Mouse (Mus musculus): ENCODE measurements around the gene Lmf1. TPM values are rescaled to one million over a fixed set of nuclear protein-coding genes. Genes with fewer than 3 reads are reported as not detected.
A peak's percentile ranks its signal among the peaks of the same experiment; 100 is the strongest.

Gene Lmf1
- polyA plus RNA-seq (2015; fragmentation: Nextera tagmentation; extraction: Ambion mirVana): 36.9 and 39.8 TPM in 2 replicates

DNA sequence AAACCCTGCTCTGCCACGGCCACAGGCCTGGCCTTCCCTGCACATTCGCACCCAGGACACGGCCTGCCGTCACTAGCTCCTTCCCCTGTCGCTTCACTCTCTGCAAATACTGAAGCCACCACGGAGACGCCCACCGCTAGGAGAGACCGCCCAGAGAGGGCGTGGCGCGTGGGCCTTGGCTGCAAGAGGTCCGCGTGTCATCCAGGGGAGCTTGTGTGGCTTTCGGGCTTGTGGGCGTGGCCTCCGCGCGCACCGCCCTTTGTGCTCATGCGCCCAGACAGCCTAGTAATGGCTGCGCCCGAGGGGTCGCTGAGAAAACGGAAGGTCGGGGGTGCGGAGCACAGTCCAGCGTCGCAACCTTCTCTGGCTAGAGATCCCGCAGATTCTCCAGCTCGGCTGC, at the start of gene Lmf1:
Lmf1 (plus strand) TSS at position 166 of the 400 bp plus-strand sequence.
- Histone ChIP-seq H3K36me3 (ENCODE audit: control insufficient read depth, insufficient read depth) (no peaks in the 10 kb centered on the region), H3K4me1 (ENCODE audit: control insufficient read depth, insufficient read depth, low read length) (peaks cover 38% of the 10 kb centered on the region), H3K4me3 (ENCODE audit: low read length) (peak within 1 kb of the TSS; percentile 78), H3K4me2 (ENCODE audit: low read depth, low read length) (peak within 1 kb of the TSS; percentile 94), H3K9ac (ENCODE audit: low read length) (peak within 1 kb of the TSS; percentile 88), H3K27me3 (ENCODE audit: control insufficient read depth, insufficient read depth, low read length) (no peaks in the 10 kb centered on the region), H3K9me3 (replicated peaks; ENCODE audit: control insufficient read depth, low read length) (no peaks in the 10 kb centered on the region), H3K27ac (ENCODE audit: low read length) (peak within 1 kb of the TSS; percentile 83)
- under 1% methylated on average over 31 of the region's 31 CpGs for WGBS
- peak; percentile 93 for ATAC-seq (replicated peaks; ENCODE audit: extremely low read depth, insufficient read depth, low FRiP score)

DNA sequence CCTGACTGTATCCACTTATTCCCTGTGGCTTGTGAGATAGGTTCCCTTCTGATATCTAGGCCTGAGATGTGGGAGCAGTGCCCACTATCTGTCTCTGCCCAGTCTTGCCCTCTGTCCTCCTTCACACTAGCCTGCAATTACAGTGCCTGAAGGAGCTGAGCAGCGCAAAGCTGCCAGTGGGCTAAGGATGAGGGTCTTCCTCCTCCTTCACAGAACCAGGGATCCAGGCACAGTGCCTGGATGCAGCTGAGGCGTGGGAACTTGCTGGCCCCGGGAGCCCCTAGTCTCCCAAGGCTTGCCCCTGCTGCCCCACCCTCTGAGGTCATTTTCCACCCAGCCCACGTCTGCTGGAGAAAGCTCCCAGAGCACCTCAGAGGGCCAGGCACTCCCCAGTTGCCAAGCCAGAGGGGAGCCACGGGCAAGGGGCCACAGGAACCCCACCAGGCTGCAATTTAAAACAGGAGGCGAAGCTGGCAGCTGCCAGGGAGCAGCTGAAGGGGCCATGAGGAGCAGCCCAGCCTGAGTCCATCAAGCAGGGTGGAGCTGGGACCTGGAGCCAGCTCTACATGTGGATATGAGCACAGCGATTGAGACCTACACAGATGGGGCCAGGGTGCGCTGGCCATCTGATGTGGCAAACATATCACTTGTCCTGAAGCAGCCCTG, 48.4 kb upstream of the Lmf1 start:
- WGBS: 56% methylated on average over 8 of the region's 8 CpGs
- 0 out of 2 replicates have a peak, but pooled peaks cover 4% of the 10 kb centered on the region for H3K4me1 ChIP-seq (ENCODE audit: control insufficient read depth, insufficient read depth, low read length)

GRCm38 (mm10) chr17:25538945-25539875, 39.7 kb upstream of the Lmf1 start:
- peak; percentile 80 for ATAC-seq (replicated peaks; ENCODE audit: extremely low read depth, insufficient read depth, low FRiP score)
- Histone ChIP-seq H3K9ac (ENCODE audit: low read length) (peak overlapping the region; percentile 16), H3K27me3 (ENCODE audit: control insufficient read depth, insufficient read depth, low read length) (no peaks in the 10 kb centered on the region), H3K4me2 (ENCODE audit: low read depth, low read length) (peak overlapping the region; percentile 53), H3K4me1 (ENCODE audit: control insufficient read depth, insufficient read depth, low read length) (peaks cover 10% of the 10 kb centered on the region), H3K27ac (ENCODE audit: low read length) (peak overlapping the region; percentile 40), H3K9me3 (replicated peaks; ENCODE audit: control insufficient read depth, low read length) (no peaks in the 10 kb centered on the region), H3K4me3 (ENCODE audit: low read length) (peak overlapping the region; percentile 5; the same call in 1 of the 2 replicates), H3K36me3 (ENCODE audit: control insufficient read depth, insufficient read depth) (no peaks in the 10 kb centered on the region)
- WGBS: 19% methylated on average over 27 of the region's 27 CpGs

More for the DNA sequence above, 48.4 kb upstream of the Lmf1 start:
- Histone ChIP-seq H3K27ac (ENCODE audit: low read length) (no peak overlapping the region), H3K36me3 (ENCODE audit: control insufficient read depth, insufficient read depth) (no peaks in the 10 kb centered on the region), H3K4me2 (ENCODE audit: low read depth, low read length) (no peak overlapping the region), H3K9me3 (replicated peaks; ENCODE audit: control insufficient read depth, low read length) (no peaks in the 10 kb centered on the region), H3K9ac (ENCODE audit: low read length) (no peak overlapping the region), H3K27me3 (ENCODE audit: control insufficient read depth, insufficient read depth, low read length) (0 out of 2 replicates have a peak, but pooled peaks cover 3% of the 10 kb centered on the region), H3K4me3 (ENCODE audit: low read length) (no peak overlapping the region)
- no peak for ATAC-seq (replicated peaks; ENCODE audit: extremely low read depth, insufficient read depth, low FRiP score)

- H3K27me3 ChIP-seq (ENCODE audit: control insufficient read depth, insufficient read depth, low read length): no peaks in the 10 kb centered on the region
- H3K4me2 ChIP-seq (ENCODE audit: low read depth, low read length): no peak overlapping the region
- 51% methylated on average over 5 of the region's 5 CpGs for WGBS
- no peak for ATAC-seq (replicated peaks; ENCODE audit: extremely low read depth, insufficient read depth, low FRiP score)
- H3K9me3 ChIP-seq (replicated peaks; ENCODE audit: control insufficient read depth, low read length): no peaks in the 10 kb centered on the region
- no peak overlapping the region for H3K27ac ChIP-seq (ENCODE audit: low read length)
- no peak overlapping the region for H3K4me3 ChIP-seq (ENCODE audit: low read length)
- peaks cover 10% of the 10 kb centered on the region for H3K4me1 ChIP-seq (ENCODE audit: control insufficient read depth, insufficient read depth, low read length)
- H3K9ac ChIP-seq (ENCODE audit: low read length): no peak overlapping the region
- H3K36me3 ChIP-seq (ENCODE audit: control insufficient read depth, insufficient read depth): no peaks in the 10 kb centered on the region
Measured at GRCm38 (mm10) chr17:25540731-25541130, 38.2 kb upstream of the Lmf1 start.

DNA sequence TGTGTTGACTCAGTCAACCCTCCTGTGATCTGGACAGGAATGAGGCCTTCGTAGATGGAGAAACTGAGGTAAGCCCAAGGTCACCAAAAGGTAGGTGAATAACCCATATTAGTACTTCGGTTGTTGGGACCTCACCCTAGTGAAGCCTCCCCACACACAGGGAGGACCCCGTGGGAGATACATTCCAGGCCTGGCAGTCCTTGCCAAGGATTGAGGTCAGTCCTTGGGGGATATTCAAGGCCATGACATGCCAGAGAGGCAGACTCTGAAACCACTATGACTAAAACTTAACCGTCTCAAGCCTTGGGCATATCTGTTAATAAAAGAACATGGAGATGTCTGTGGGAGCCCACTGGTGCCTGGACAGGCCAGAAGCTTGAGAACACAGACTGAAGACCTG, 37.1 kb upstream of the Lmf1 start:
- no peaks in the 10 kb centered on the region for H3K27me3 ChIP-seq (ENCODE audit: control insufficient read depth, insufficient read depth, low read length)
- ATAC-seq (replicated peaks; ENCODE audit: extremely low read depth, insufficient read depth, low FRiP score): no peak

GRCm38 (mm10) chr17:25547026-25547425, 31.9 kb upstream of the Lmf1 start:
- H3K27ac ChIP-seq (ENCODE audit: low read length): no peak overlapping the region
- ATAC-seq (replicated peaks; ENCODE audit: extremely low read depth, insufficient read depth, low FRiP score): no peak
- no peaks in the 10 kb centered on the region for H3K9me3 ChIP-seq (replicated peaks; ENCODE audit: control insufficient read depth, low read length)
- no peak overlapping the region for H3K4me2 ChIP-seq (ENCODE audit: low read depth, low read length)
- no peaks in the 10 kb centered on the region for H3K4me1 ChIP-seq (ENCODE audit: control insufficient read depth, insufficient read depth, low read length)
- WGBS: 40% methylated on average over 3 of the region's 3 CpGs
- H3K27me3 ChIP-seq (ENCODE audit: control insufficient read depth, insufficient read depth, low read length): no peaks in the 10 kb centered on the region
- no peak overlapping the region for H3K4me3 ChIP-seq (ENCODE audit: low read length)
- H3K9ac ChIP-seq (ENCODE audit: low read length): no peak overlapping the region
- H3K36me3 ChIP-seq (ENCODE audit: control insufficient read depth, insufficient read depth): no peaks in the 10 kb centered on the region

More for the DNA sequence above, 37.1 kb upstream of the Lmf1 start:
- H3K4me3 ChIP-seq (ENCODE audit: low read length): no peak overlapping the region
- no peak overlapping the region for H3K27ac ChIP-seq (ENCODE audit: low read length)
- peaks cover 10% of the 10 kb centered on the region for H3K4me1 ChIP-seq (ENCODE audit: control insufficient read depth, insufficient read depth, low read length)
- no peaks in the 10 kb centered on the region for H3K9me3 ChIP-seq (replicated peaks; ENCODE audit: control insufficient read depth, low read length)
- no peak overlapping the region for H3K9ac ChIP-seq (ENCODE audit: low read length)
- H3K4me2 ChIP-seq (ENCODE audit: low read depth, low read length): no peak overlapping the region
- WGBS: 72% methylated on average over 4 of the region's 4 CpGs
- no peaks in the 10 kb centered on the region for H3K36me3 ChIP-seq (ENCODE audit: control insufficient read depth, insufficient read depth)

GRCm38 (mm10) chr17:25550020-25550419, 28.9 kb upstream of the Lmf1 start:
- ATAC-seq (replicated peaks; ENCODE audit: extremely low read depth, insufficient read depth, low FRiP score): no peak
- no peaks in the 10 kb centered on the region for H3K4me1 ChIP-seq (ENCODE audit: control insufficient read depth, insufficient read depth, low read length)
- H3K4me3 ChIP-seq (ENCODE audit: low read length): no peak overlapping the region
- no peaks in the 10 kb centered on the region for H3K36me3 ChIP-seq (ENCODE audit: control insufficient read depth, insufficient read depth)
- no peak overlapping the region for H3K4me2 ChIP-seq (ENCODE audit: low read depth, low read length)
- H3K9me3 ChIP-seq (replicated peaks; ENCODE audit: control insufficient read depth, low read length): no peaks in the 10 kb centered on the region
- no peak overlapping the region for H3K27ac ChIP-seq (ENCODE audit: low read length)
- no peaks in the 10 kb centered on the region for H3K27me3 ChIP-seq (ENCODE audit: control insufficient read depth, insufficient read depth, low read length)
- 86% methylated on average over 5 of the region's 5 CpGs for WGBS
- H3K9ac ChIP-seq (ENCODE audit: low read length): no peak overlapping the region

DNA sequence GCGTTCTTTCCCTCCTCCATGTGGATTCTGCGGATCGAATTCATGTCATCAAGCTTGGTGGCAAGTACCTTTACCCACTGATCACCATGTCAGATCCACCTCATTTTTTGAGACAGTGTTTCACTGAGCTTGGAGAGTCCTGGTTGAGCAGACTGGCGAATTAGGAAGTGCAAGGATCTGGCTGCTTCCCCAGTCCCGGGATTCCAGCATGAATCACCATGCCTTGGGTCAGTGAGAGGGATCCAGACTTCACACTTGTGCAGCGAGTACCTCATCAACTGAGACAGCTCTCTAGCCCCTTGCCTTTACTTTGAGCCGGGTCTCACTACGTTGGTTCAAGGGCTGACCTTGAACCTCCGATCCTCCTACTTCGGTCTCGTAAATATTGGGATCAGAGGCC, 27.6 kb upstream of the Lmf1 start:
- Histone ChIP-seq H3K9me3 (replicated peaks; ENCODE audit: control insufficient read depth, low read length) (no peaks in the 10 kb centered on the region), H3K4me1 (ENCODE audit: control insufficient read depth, insufficient read depth, low read length) (peaks cover 7% of the 10 kb centered on the region), H3K4me3 (ENCODE audit: low read length) (no peak overlapping the region), H3K36me3 (ENCODE audit: control insufficient read depth, insufficient read depth) (no peaks in the 10 kb centered on the region), H3K4me2 (ENCODE audit: low read depth, low read length) (no peak overlapping the region), H3K27ac (ENCODE audit: low read length) (no peak overlapping the region), H3K27me3 (ENCODE audit: control insufficient read depth, insufficient read depth, low read length) (no peaks in the 10 kb centered on the region), H3K9ac (ENCODE audit: low read length) (no peak overlapping the region)
- ATAC-seq (replicated peaks; ENCODE audit: extremely low read depth, insufficient read depth, low FRiP score): no peak
- 84% methylated on average over 11 of the region's 11 CpGs for WGBS

DNA sequence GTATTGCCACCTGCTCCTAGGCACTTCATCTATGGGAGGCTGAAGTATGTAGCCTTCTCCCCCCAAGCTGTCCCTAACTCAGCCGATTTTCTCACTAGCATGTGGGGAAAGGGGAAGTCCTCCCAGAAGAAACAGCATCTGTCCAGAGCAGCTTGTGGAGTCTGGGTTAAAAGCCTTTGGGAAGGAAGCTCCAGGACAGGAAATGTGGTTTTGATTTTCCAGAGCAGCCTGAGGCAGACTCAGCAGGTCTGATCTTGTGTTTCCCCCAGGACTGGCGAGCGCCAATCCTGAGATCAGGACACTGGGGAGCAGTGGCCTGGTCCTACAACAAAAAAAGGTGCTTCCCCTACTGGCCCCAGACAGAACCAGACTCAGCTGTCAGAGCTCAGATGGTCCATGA, 23.7 kb upstream of the Lmf1 start:
- no peaks in the 10 kb centered on the region for H3K36me3 ChIP-seq (ENCODE audit: control insufficient read depth, insufficient read depth)
- no peak overlapping the region for H3K4me3 ChIP-seq (ENCODE audit: low read length)
- no peaks in the 10 kb centered on the region for H3K9me3 ChIP-seq (replicated peaks; ENCODE audit: control insufficient read depth, low read length)
- no peak overlapping the region for H3K27ac ChIP-seq (ENCODE audit: low read length)
- no peak; the same call in 1 of the 2 replicates for ATAC-seq (replicated peaks; ENCODE audit: extremely low read depth, insufficient read depth, low FRiP score)
- 0 out of 2 replicates have a peak, but pooled peaks cover 2% of the 10 kb centered on the region for H3K27me3 ChIP-seq (ENCODE audit: control insufficient read depth, insufficient read depth, low read length)
- H3K9ac ChIP-seq (ENCODE audit: low read length): no peak overlapping the region
- WGBS: 23% methylated on average over 3 of the region's 3 CpGs
- H3K4me2 ChIP-seq (ENCODE audit: low read depth, low read length): no peak overlapping the region
- peaks cover 13% of the 10 kb centered on the region for H3K4me1 ChIP-seq (ENCODE audit: control insufficient read depth, insufficient read depth, low read length)
